Mouse (Mus musculus): ENCODE measurements around the gene Gm47283. TPM values are rescaled to one million over a fixed set of nuclear protein-coding genes. Genes with fewer than 3 reads are reported as not detected.
A peak's percentile ranks its signal among the peaks of the same experiment; 100 is the strongest.
"Not testable (repeated sequence)": the region's sequence is repeated elsewhere in the genome, so short reads cannot be mapped to it uniquely, and the experiment has no call there.

Gm47283 gene
- not detected in 2 replicates for polyA plus RNA-seq (2016; fragmentation: Nextera tagmentation; extraction: Ambion mirVana)

- H3K9ac ChIP-seq; ATAC-seq (ENCODE audit: insufficient number of reproducible peaks, insufficient read depth, low FRiP score, low TSS enrichment); H3K4me1 ChIP-seq; H3K27ac ChIP-seq; H3K27me3 ChIP-seq; H3K9me3 ChIP-seq; H3K4me2 ChIP-seq (replicated peaks); H3K4me3 ChIP-seq; H3K36me3 ChIP-seq: not testable (repeated sequence)
- WGBS: no CpG with 5 or more reads among the region's 48 CpGs
Measured at GRCm38 (mm10) chrY:90784438-90784837, at the start of gene Gm47283. Gene Gm47283, plus strand, starts transcription at chrY:90784738.

- ATAC-seq (ENCODE audit: insufficient number of reproducible peaks, insufficient read depth, low FRiP score, low TSS enrichment); H3K4me2 ChIP-seq (replicated peaks); H3K27ac ChIP-seq; H3K4me1 ChIP-seq; H3K27me3 ChIP-seq; H3K4me3 ChIP-seq; H3K9ac ChIP-seq: not testable (repeated sequence)
- H3K9me3 ChIP-seq: peaks cover 18% of the 10 kb centered on the region
- 88% methylated on average over 5 of the region's 5 CpGs for WGBS
- peaks cover 19% of the 10 kb centered on the region for H3K36me3 ChIP-seq
Measured at GRCm38 (mm10) chrY:90735181-90735895, 49.2 kb upstream of the Gm47283 start.

- not testable (repeated sequence) for H3K4me3 ChIP-seq; H3K27ac ChIP-seq; H3K4me1 ChIP-seq; H3K4me2 ChIP-seq (replicated peaks); H3K27me3 ChIP-seq; ATAC-seq (ENCODE audit: insufficient number of reproducible peaks, insufficient read depth, low FRiP score, low TSS enrichment); H3K9ac ChIP-seq
- peaks cover 25% of the 10 kb centered on the region for H3K36me3 ChIP-seq
- H3K9me3 ChIP-seq: peaks cover 24% of the 10 kb centered on the region
- 64% methylated on average over 5 of the region's 9 CpGs for WGBS
Measured at GRCm38 (mm10) chrY:90736217-90737000, 48.1 kb upstream of the Gm47283 start.

- 84% methylated on average over 3 of the region's 7 CpGs for WGBS
- ATAC-seq (ENCODE audit: insufficient number of reproducible peaks, insufficient read depth, low FRiP score, low TSS enrichment): no peak
- H3K4me3 ChIP-seq: no peak overlapping the region
- peaks cover 39% of the 10 kb centered on the region for H3K36me3 ChIP-seq
- peaks cover 38% of the 10 kb centered on the region for H3K9me3 ChIP-seq
- H3K27me3 ChIP-seq: no peaks in the 10 kb centered on the region
- H3K27ac ChIP-seq: no peak overlapping the region
- no peak overlapping the region for H3K9ac ChIP-seq
- no peak overlapping the region for H3K4me2 ChIP-seq (replicated peaks)
- no peaks in the 10 kb centered on the region for H3K4me1 ChIP-seq
Measured at GRCm38 (mm10) chrY:90737606-90738430, 46.7 kb upstream of the Gm47283 start.

GRCm38 (mm10) chrY:90738431-90738680, 46.2 kb upstream of the Gm47283 start:
- WGBS: 74% methylated on average over 1 of the region's 1 CpGs
- peaks cover 39% of the 10 kb centered on the region for H3K36me3 ChIP-seq
- ATAC-seq (ENCODE audit: insufficient number of reproducible peaks, insufficient read depth, low FRiP score, low TSS enrichment): no peak
- no peak overlapping the region for H3K4me3 ChIP-seq
- H3K27me3 ChIP-seq: no peaks in the 10 kb centered on the region
- no peak overlapping the region for H3K27ac ChIP-seq
- peaks cover 40% of the 10 kb centered on the region for H3K9me3 ChIP-seq
- no peaks in the 10 kb centered on the region for H3K4me1 ChIP-seq
- no peak overlapping the region for H3K9ac ChIP-seq
- no peak overlapping the region for H3K4me2 ChIP-seq (replicated peaks)

- peaks cover 40% of the 10 kb centered on the region for H3K9me3 ChIP-seq
- H3K4me1 ChIP-seq; H3K4me2 ChIP-seq (replicated peaks); H3K9ac ChIP-seq; H3K27ac ChIP-seq; H3K4me3 ChIP-seq; H3K27me3 ChIP-seq: not testable (repeated sequence)
- ATAC-seq (ENCODE audit: insufficient number of reproducible peaks, insufficient read depth, low FRiP score, low TSS enrichment): peak; percentile 9; the same call in 1 of the 2 replicates
- 73% methylated on average over 28 of the region's 28 CpGs for WGBS
- peaks cover 39% of the 10 kb centered on the region for H3K36me3 ChIP-seq
Measured at GRCm38 (mm10) chrY:90738841-90739530, 45.6 kb upstream of the Gm47283 start.

- not testable (repeated sequence) for H3K4me3 ChIP-seq; ATAC-seq (ENCODE audit: insufficient number of reproducible peaks, insufficient read depth, low FRiP score, low TSS enrichment); H3K27me3 ChIP-seq; H3K9ac ChIP-seq; H3K27ac ChIP-seq; H3K4me2 ChIP-seq (replicated peaks); H3K4me1 ChIP-seq
- 52% methylated on average over 11 of the region's 11 CpGs for WGBS
- Histone ChIP-seq H3K36me3 (peaks cover 45% of the 10 kb centered on the region), H3K9me3 (peaks cover 45% of the 10 kb centered on the region)
Measured at GRCm38 (mm10) chrY:90739531-90740012, 45.0 kb upstream of the Gm47283 start.

- Histone ChIP-seq H3K27me3 (no peaks in the 10 kb centered on the region), H3K9ac (no peak overlapping the region), H3K36me3 (peaks cover 45% of the 10 kb centered on the region), H3K4me2 (replicated peaks) (no peak overlapping the region), H3K9me3 (peaks cover 48% of the 10 kb centered on the region), H3K4me1 (no peaks in the 10 kb centered on the region), H3K27ac (no peak overlapping the region), H3K4me3 (no peak overlapping the region)
- ATAC-seq (ENCODE audit: insufficient number of reproducible peaks, insufficient read depth, low FRiP score, low TSS enrichment): no peak
- 48% methylated on average over 14 of the region's 14 CpGs for WGBS
Measured at GRCm38 (mm10) chrY:90740013-90740561, 44.5 kb upstream of the Gm47283 start.

GRCm38 (mm10) chrY:90741006-90741405, 43.5 kb upstream of the Gm47283 start:
- H3K27ac ChIP-seq; H3K4me3 ChIP-seq; H3K9ac ChIP-seq; H3K4me1 ChIP-seq; H3K4me2 ChIP-seq (replicated peaks); H3K27me3 ChIP-seq: not testable (repeated sequence)
- H3K36me3 ChIP-seq: peaks cover 51% of the 10 kb centered on the region
- peaks cover 48% of the 10 kb centered on the region for H3K9me3 ChIP-seq
- WGBS: 76% methylated on average over 38 of the region's 38 CpGs
- peak; percentile 59 for ATAC-seq (ENCODE audit: insufficient number of reproducible peaks, insufficient read depth, low FRiP score, low TSS enrichment)

- not testable (repeated sequence) for H3K4me3 ChIP-seq; H3K27me3 ChIP-seq; H3K27ac ChIP-seq; H3K4me1 ChIP-seq; H3K4me2 ChIP-seq (replicated peaks); H3K9ac ChIP-seq
- H3K9me3 ChIP-seq: peaks cover 48% of the 10 kb centered on the region
- H3K36me3 ChIP-seq: peaks cover 51% of the 10 kb centered on the region
- WGBS: 80% methylated on average over 43 of the region's 43 CpGs
- ATAC-seq (ENCODE audit: insufficient number of reproducible peaks, insufficient read depth, low FRiP score, low TSS enrichment): peak; percentile 58
Measured at GRCm38 (mm10) chrY:90741452-90742260, 42.9 kb upstream of the Gm47283 start.

All from embryonic facial prominence, embryonic 12.5 days (tissue).